Mouse (Mus musculus): ENCODE results near the gene Dgki.

Gene Dgki

GRCm38 (mm10) chr6:36929781-36930180, 370.2 kb downstream of the Dgki start:
- no peak for DNase-seq (ENCODE audit: low read depth, low spot score)

- DNase-seq (ENCODE audit: low read depth, low spot score): no peak
Observed at GRCm38 (mm10) chr6:36926455-36926854, 373.5 kb downstream of the Dgki start.

GRCm38 (mm10) chr6:36922006-36922405, 378.0 kb downstream of the Dgki start:
- DNase-seq (ENCODE audit: low read depth, low spot score): no peak

GRCm38 (mm10) chr6:36911586-36911985, 388.4 kb downstream of the Dgki start:
- DNase-seq (ENCODE audit: low read depth, low spot score): no peak

- DNase-seq (ENCODE audit: low read depth, low spot score): no peak
Observed at GRCm38 (mm10) chr6:36907191-36907590, 392.8 kb downstream of the Dgki start.

GRCm38 (mm10) chr6:36905965-36906364, 394.0 kb downstream of the Dgki start:
- no peak for DNase-seq (ENCODE audit: low read depth, low spot score)

- no peak for DNase-seq (ENCODE audit: low read depth, low spot score)
Observed at GRCm38 (mm10) chr6:36904911-36905310, 395.1 kb downstream of the Dgki start.

GRCm38 (mm10) chr6:36903821-36904220, 396.2 kb downstream of the Dgki start:
- DNase-seq (ENCODE audit: low read depth, low spot score): peak; percentile 23

GRCm38 (mm10) chr6:36903159-36903794, 396.7 kb downstream of the Dgki start:
- DNase-seq (ENCODE audit: low read depth, low spot score): no peak

- no peak for DNase-seq (ENCODE audit: low read depth, low spot score)
Observed at GRCm38 (mm10) chr6:36899872-36900271, 400.1 kb downstream of the Dgki start.

GRCm38 (mm10) chr6:36898412-36898811, 401.6 kb downstream of the Dgki start:
- no peak for DNase-seq (ENCODE audit: low read depth, low spot score)

GRCm38 (mm10) chr6:36897616-36898149, 402.3 kb downstream of the Dgki start:
- DNase-seq (ENCODE audit: low read depth, low spot score): no peak

- DNase-seq (ENCODE audit: low read depth, low spot score): no peak
Observed at GRCm38 (mm10) chr6:36896656-36897055, 403.3 kb downstream of the Dgki start.

GRCm38 (mm10) chr6:36891820-36892219, 408.2 kb downstream of the Dgki start:
- no peak for DNase-seq (ENCODE audit: low read depth, low spot score)

- no peak for DNase-seq (ENCODE audit: low read depth, low spot score)
Observed at GRCm38 (mm10) chr6:36890776-36891175, 409.2 kb downstream of the Dgki start.

GRCm38 (mm10) chr6:36890296-36890695, 409.7 kb downstream of the Dgki start:
- DNase-seq (ENCODE audit: low read depth, low spot score): no peak

- no peak for DNase-seq (ENCODE audit: low read depth, low spot score)
Observed at GRCm38 (mm10) chr6:36881309-36881708, 418.7 kb downstream of the Dgki start.

- DNase-seq (ENCODE audit: low read depth, low spot score): no peak
Observed at GRCm38 (mm10) chr6:36880643-36881263, 419.2 kb downstream of the Dgki start.

GRCm38 (mm10) chr6:36877399-36877798, 422.6 kb downstream of the Dgki start:
- DNase-seq (ENCODE audit: low read depth, low spot score): no peak

- no peak for DNase-seq (ENCODE audit: low read depth, low spot score)
Observed at GRCm38 (mm10) chr6:36876426-36876825, 423.6 kb downstream of the Dgki start.

GRCm38 (mm10) chr6:36875926-36876325, 424.1 kb downstream of the Dgki start:
- DNase-seq (ENCODE audit: low read depth, low spot score): no peak

GRCm38 (mm10) chr6:36872876-36873275, 427.1 kb downstream of the Dgki start:
- no peak for DNase-seq (ENCODE audit: low read depth, low spot score)

- no peak for DNase-seq (ENCODE audit: low read depth, low spot score)
Observed at GRCm38 (mm10) chr6:36868217-36868616, 431.8 kb downstream of the Dgki start.

Data from ES-CJ7 (cell line).